Mouse (Mus musculus) inflammation-experienced regulatory T-cells, adult 16 weeks (primary cell): Measurements from ENCODE around the gene Nppa. TPM values are rescaled to one million over a fixed set of nuclear protein-coding genes. Genes with fewer than 3 reads are reported as not detected.

ENCODE experiments used
- polyA plus RNA-seq: library from polyadenylated mRNA; unstranded; fragments of 100-300 nt; shearing (Covaris generic); gene quantifications from one replicate; pipeline ENCODE4 v1.2.1, GENCODE M21; 2017

The Nppa gene
- polyA plus RNA-seq, result not detected

GRCm38 (mm10) chr4:148000202-148000772 lies at the start of gene Nppa:
Nppa (plus strand) TSS chr4:148000722.

DNA sequence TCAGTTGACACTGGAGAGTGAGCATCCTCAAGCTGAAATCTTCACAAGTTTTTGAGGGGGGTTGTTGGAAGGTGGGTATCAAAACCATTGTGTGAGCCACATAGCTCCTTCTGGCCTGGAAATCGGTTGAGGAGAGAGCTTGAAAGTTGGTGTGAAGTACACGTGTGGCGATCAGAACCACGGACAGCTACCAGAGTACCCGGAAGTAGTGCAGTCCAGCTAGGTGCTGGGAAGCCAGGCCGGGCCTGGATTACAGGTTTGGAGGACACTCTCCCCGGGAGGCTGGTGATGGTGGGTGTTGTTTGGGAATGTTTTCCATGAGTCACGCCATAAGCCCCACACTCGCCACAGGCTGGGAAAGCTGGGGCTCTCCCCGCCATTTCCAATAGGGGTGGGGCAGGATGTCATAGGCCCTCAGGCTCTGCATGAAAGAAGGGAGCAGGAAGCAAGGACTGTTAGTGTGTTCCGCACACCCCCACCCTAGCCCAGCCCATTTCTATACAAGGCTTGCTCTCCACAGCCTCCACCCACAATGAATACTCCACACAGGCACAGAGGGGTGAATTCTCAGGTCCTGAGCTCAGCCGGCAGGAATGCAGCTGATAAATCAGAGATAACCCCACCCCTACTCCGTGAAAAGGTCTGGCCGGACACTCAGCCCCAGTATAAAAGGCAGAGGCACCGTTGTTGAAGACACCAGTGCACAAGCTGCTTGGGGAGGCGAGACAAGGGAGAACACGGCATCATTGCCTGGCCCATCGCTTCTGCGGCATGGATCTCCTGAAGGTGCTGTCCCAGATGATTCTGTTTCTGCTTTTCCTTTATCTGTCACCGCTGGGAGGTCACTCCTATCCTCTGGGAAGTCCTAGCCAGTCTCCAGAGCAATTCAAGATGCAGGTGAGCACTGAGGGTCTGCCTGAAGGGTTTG lies 15.1 kb upstream of the Nppa start, which contains the start of gene Nppb:
Nppb (plus strand) TSS at position 584 of the 928 bp plus-strand sequence.

DNA sequence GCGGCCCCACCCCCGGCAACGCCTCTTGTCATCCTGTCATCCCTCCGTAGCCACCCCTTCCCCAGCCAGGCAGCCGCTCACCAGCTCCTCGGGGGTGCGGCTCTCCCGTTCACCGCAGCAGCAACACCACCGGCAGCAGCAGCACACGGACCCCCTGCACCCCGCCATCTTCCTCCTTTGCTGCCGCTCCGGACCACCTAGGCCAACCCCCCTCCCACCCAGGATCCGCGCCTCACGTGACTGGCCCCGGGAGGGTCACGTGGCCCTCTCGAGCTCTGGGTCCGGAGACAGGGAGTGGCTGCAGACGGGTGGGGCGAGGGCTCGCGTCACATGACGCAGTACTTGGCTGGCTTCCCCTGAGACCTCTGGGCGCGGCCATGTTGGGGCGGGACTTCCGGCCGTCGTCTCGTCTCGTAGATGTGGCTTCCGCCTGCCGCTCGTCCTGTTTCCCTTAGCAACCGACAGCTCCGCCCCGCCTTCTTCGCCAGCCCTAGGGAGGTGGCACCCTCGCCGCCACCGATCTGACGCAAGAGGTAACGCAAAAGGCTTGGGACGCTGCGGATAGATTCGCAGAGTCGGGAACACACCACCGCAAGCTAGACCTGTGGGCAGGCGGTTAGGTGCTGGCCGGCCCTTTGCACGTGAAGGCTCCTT lies 38.2 kb downstream of the Nppa start, which contains the start of the genes Clcn6 and Mthfr:
Clcn6 (minus strand) TSS at position 222 of the 654 bp plus-strand sequence.
Mthfr (plus strand) TSS at position 478 of the 654 bp plus-strand sequence.

Other genes with a start within 250 kb of the Nppa start
- gene Zfp984, start 190.9 kb upstream of the Nppa start, polyA plus RNA-seq, result 32.5 TPM
- 6.3 TPM for gene Zfp933, start 152.4 kb upstream of the Nppa start, polyA plus RNA-seq
- gene Miip, start 131.9 kb upstream of the Nppa start, polyA plus RNA-seq, result 128 TPM
- gene Fv1, start 131.7 kb upstream of the Nppa start, polyA plus RNA-seq, result 5.6 TPM
- gene Mfn2, start 96.0 kb upstream of the Nppa start, polyA plus RNA-seq, result 55.8 TPM
- 11.6 TPM for gene Plod1, start 64.0 kb upstream of the Nppa start, polyA plus RNA-seq
- gene 2510039O18Rik, start 59.8 kb upstream of the Nppa start, polyA plus RNA-seq, result 4.5 TPM
- gene Nppb, start 14.9 kb upstream of the Nppa start, polyA plus RNA-seq, result not detected
- 10.1 TPM for gene Clcn6, start 38.1 kb downstream of the Nppa start, polyA plus RNA-seq
- 21.3 TPM for gene Mthfr, start 38.4 kb downstream of the Nppa start, polyA plus RNA-seq
- 28.8 TPM for gene Agtrap, start 87.3 kb downstream of the Nppa start, polyA plus RNA-seq
- gene Mad2l2, start 129.7 kb downstream of the Nppa start, polyA plus RNA-seq, result 49.7 TPM
- gene Draxin, start 130.0 kb downstream of the Nppa start, polyA plus RNA-seq, result 0.06 TPM
- gene Fbxo6, start 151.4 kb downstream of the Nppa start, polyA plus RNA-seq, result 50.2 TPM
- gene Fbxo44, start 159.8 kb downstream of the Nppa start, polyA plus RNA-seq, result 4.3 TPM
- gene Fbxo2, start 159.9 kb downstream of the Nppa start, polyA plus RNA-seq, result not detected